Mouse (Mus musculus) cerebellum, adult 9-11 months (tissue): ENCODE measurements around the gene Pcx.
A peak's percentile ranks its signal among the peaks of the same experiment; 100 is the strongest.

Experiments
- DNase-seq: peaks from one replicate; pipeline ENCODE4 v3.0.0; 2022

Pcx gene

GRCm38 (mm10) chr19:4509986-4510963 lies at the start of gene Pcx:
Pcx (plus strand) TSS chr19:4510472.
- DNase-seq = peak; percentile 100

GRCm38 (mm10) chr19:4461981-4462380 lies 48.3 kb upstream of the Pcx start:
- no peak for DNase-seq

GRCm38 (mm10) chr19:4464666-4465065 lies 45.6 kb upstream of the Pcx start:
- DNase-seq = no peak

- DNase-seq = no peak
Observed at GRCm38 (mm10) chr19:4468363-4468762, 41.9 kb upstream of the Pcx start.

GRCm38 (mm10) chr19:4473549-4473948 lies 36.7 kb upstream of the Pcx start:
- no peak for DNase-seq

GRCm38 (mm10) chr19:4474739-4475138 lies 35.5 kb upstream of the Pcx start:
- peak; percentile 58 for DNase-seq

GRCm38 (mm10) chr19:4475224-4475925 lies 34.9 kb upstream of the Pcx start:
- DNase-seq = peak; percentile 67

- DNase-seq = peak; percentile 84
Observed at GRCm38 (mm10) chr19:4476601-4477257, 33.5 kb upstream of the Pcx start.

- DNase-seq = peak; percentile 91
Observed at GRCm38 (mm10) chr19:4477345-4478189, 32.7 kb upstream of the Pcx start, which contains the start of gene Syt12. Syt12 (minus strand) TSS chr19:4477447.

GRCm38 (mm10) chr19:4478190-4478516 lies 32.1 kb upstream of the Pcx start:
- DNase-seq = no peak

GRCm38 (mm10) chr19:4480041-4480440 lies 30.2 kb upstream of the Pcx start:
- DNase-seq = peak; percentile 86

- peak; percentile 75 for DNase-seq
Observed at GRCm38 (mm10) chr19:4481326-4481725, 28.9 kb upstream of the Pcx start.

- DNase-seq = peak; percentile 74
Observed at GRCm38 (mm10) chr19:4482111-4482859, 28.0 kb upstream of the Pcx start.

- DNase-seq = no peak
Observed at GRCm38 (mm10) chr19:4485006-4485405, 25.3 kb upstream of the Pcx start.

- DNase-seq = no peak
Observed at GRCm38 (mm10) chr19:4487877-4488276, 22.4 kb upstream of the Pcx start.

- DNase-seq = no peak
Observed at GRCm38 (mm10) chr19:4491080-4491695, 19.1 kb upstream of the Pcx start.

GRCm38 (mm10) chr19:4492526-4493296 lies 17.6 kb upstream of the Pcx start:
- DNase-seq = peak; percentile 99

- DNase-seq = peak; percentile 53
Observed at GRCm38 (mm10) chr19:4494707-4495106, 15.6 kb upstream of the Pcx start.

GRCm38 (mm10) chr19:4495814-4496213 lies 14.5 kb upstream of the Pcx start:
- DNase-seq = no peak

GRCm38 (mm10) chr19:4496535-4497262 lies 13.6 kb upstream of the Pcx start:
- peak; percentile 70 for DNase-seq
